In genomic region chr13:69485326-69485725, GRCm38 (mm10) we compare ENCODE assay signal across 9 mouse cellular contexts. TPM values are rescaled to one million over a fixed set of nuclear protein-coding genes. Genes with fewer than 3 reads are reported as not detected.
DNase-seq lines count a peak whose midpoint lies in the region; ATAC-seq and TF ChIP-seq lines count a peak whose summit lies in the region.
"Had no signal": no experiment of that assay in that cellular context is flagged by ENCODE, and none has a peak within 500 bp of the region (broad histone marks: within the 10 kb centered on the region; RNA-seq: fewer than 3 reads in every experiment).

No protein-coding gene starts in this region.

- no peaks in the 10 kb centered on the region for H3K9me3 ChIP-seq in heart, embryonic 11.5 days (replicated peaks; ENCODE audit: control insufficient read depth, low read length)

- no peak for ATAC-seq in heart, embryonic 11.5 days (replicated peaks; ENCODE audit: insufficient number of reproducible peaks, low FRiP score, low TSS enrichment)

- peak; percentile 27; the same call in 1 of the 2 replicates for TF ChIP-seq CTCF in bone marrow macrophage, adult 2 months (IDR thresholded peaks at IDR 0.05; ENCODE audit: low read depth, low read length)

- H3K9ac ChIP-seq in heart, embryonic 11.5 days (ENCODE audit: low read depth, low read length) = no peak overlapping the region

- H3K27me3 ChIP-seq in heart, embryonic 11.5 days (ENCODE audit: control insufficient read depth, insufficient read depth, low read length) = peaks cover 25% of the 10 kb centered on the region

- no peak overlapping the region for H3K27ac ChIP-seq in heart, embryonic 11.5 days (ENCODE audit: low read depth, low read length)
- no peak overlapping the region for H3K27ac ChIP-seq in bone marrow macrophage, adult 2 months (ENCODE audit: insufficient read depth, low read depth, low read length)

- peaks cover 7% of the 10 kb centered on the region for H3K4me1 ChIP-seq in heart, embryonic 11.5 days (ENCODE audit: control insufficient read depth, insufficient read depth, low read length)
- no peaks in the 10 kb centered on the region for H3K4me1 ChIP-seq in bone marrow macrophage, adult 2 months (ENCODE audit: control insufficient read depth, insufficient read depth, low read length)

- no peak overlapping the region for H3K4me3 ChIP-seq in heart, embryonic 11.5 days (ENCODE audit: low read depth, low read length)
- H3K4me3 ChIP-seq in bone marrow macrophage, adult 2 months (ENCODE audit: insufficient read depth, low read length) = no peak overlapping the region
- H3K4me3 ChIP-seq: myocyte had no signal

- no peak for TF ChIP-seq POLR2A in bone marrow macrophage, adult 2 months (IDR thresholded peaks at IDR 0.05; ENCODE audit: borderline replicate concordance, low read depth, low read length)

- H3K4me2 ChIP-seq in heart, embryonic 11.5 days = no peak overlapping the region

- peak; percentile 25 to 52 for DNase-seq in heart, adult 18-20 months
- DNase-seq in A20 (ENCODE audit: low read depth, low spot score) = peak; percentile 31
- DNase-seq in induced T-regulatory cell, adult 2 months (ENCODE audit: low read depth) = peak; percentile 30
- peak; percentile 71 for DNase-seq in retina, embryonic 14.5 days (ENCODE audit: low spot score)
- no peak for DNase-seq in adrenal gland, postnatal 4 days (ENCODE audit: low spot score in 2 of 2)
- DNase-seq in right cerebral cortex, postnatal 4 days = no peak

- no peaks in the 10 kb centered on the region for H3K36me3 ChIP-seq in heart, embryonic 11.5 days (ENCODE audit: control insufficient read depth, insufficient read depth, low read length)

- 22% methylated on average over 6 of the region's 6 CpGs for WGBS in heart, embryonic 11.5 days (ENCODE audit: insufficient replicate concordance)

RNA-seq across cellular contexts. Expression of gene Nsun2, which starts 48.2 kb away (rescaled TPM):
- total RNA-seq in heart, adult 18-20 months (2021) = 10 to 100 TPM; 47.1 to 49.1 TPM
- 78.5 and 87.8 TPM in 2 replicates for polyA plus RNA-seq in heart, embryonic 11.5 days (2014; fragmentation: Nextera tagmentation; extraction: Ambion mirVana)
- 27.7 and 33.6 TPM in 2 replicates for polyA plus RNA-seq in bone marrow macrophage, adult 2 months (2012; ENCODE audit: insufficient read depth, insufficient read length, missing spikeins)
- total RNA-seq in adrenal gland, postnatal 4 days (2021) = 10 to 100 TPM; 79.0 to 85.1 TPM

RNA-seq across cellular contexts. Expression of gene Tent4a, which starts 49.1 kb away (rescaled TPM):
- 10 to 100 TPM; 10.4 to 11.1 TPM for total RNA-seq in heart, adult 18-20 months (2021)
- 4.7 and 5.1 TPM in 2 replicates for polyA plus RNA-seq in heart, embryonic 11.5 days (2014; fragmentation: Nextera tagmentation; extraction: Ambion mirVana)
- polyA plus RNA-seq in bone marrow macrophage, adult 2 months (2012; ENCODE audit: insufficient read depth, insufficient read length, missing spikeins) = 12.7 and 15.0 TPM in 2 replicates
- 10 to 100 TPM; 26.2 to 28.3 TPM for total RNA-seq in adrenal gland, postnatal 4 days (2021)

Comparison
In these comparisons a context has a peak if more than half of its experiments do, and no peak if none do; other contexts are left out.
1. DNase-seq: peak in heart, adult 18-20 months (2 of 2), A20 (single experiment), induced T-regulatory cell, adult 2 months (single experiment) and retina, embryonic 14.5 days (single experiment); none in adrenal gland, postnatal 4 days (0 of 2) and right cerebral cortex, postnatal 4 days (single experiment).